Comparison of ENCODE assay signal across 15 mouse cellular contexts in the genomic region with DNA sequence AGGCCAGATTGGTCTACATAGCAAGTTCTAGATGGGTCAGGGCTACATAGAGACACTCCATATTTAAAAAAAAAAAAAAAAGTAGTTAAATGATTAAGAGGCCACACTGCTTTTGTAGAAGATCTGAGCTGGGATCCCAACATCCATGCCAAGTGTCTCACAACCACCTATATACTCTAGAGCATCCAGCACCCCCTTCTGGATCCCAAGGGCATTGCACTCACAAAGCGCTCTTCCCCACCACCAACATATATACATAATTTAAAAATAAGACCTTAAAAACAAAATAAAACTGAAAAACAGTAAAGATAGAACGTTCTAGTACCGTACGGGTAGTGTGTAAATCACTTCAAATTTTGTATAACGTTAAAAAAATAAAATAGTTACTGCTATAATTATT. TPM values are rescaled to one million over a fixed set of nuclear protein-coding genes. Genes with fewer than 3 reads are reported as not detected.
A peak's percentile ranks its signal among the peaks of the same experiment; 100 is the strongest.
DNase-seq lines count a peak whose midpoint lies in the region; ATAC-seq and TF ChIP-seq lines count a peak whose summit lies in the region.
"Had no signal": no experiment of that assay in that cellular context is flagged by ENCODE, and none has a peak within 500 bp of the region (broad histone marks: within the 10 kb centered on the region; RNA-seq: fewer than 3 reads in every experiment).

No protein-coding gene starts in this region.

- H3K4me3 ChIP-seq in lung, adult 2 months (replicated peaks; ENCODE audit: extremely low read depth, low read depth, low read length) = no peak overlapping the region
- H3K4me3 ChIP-seq in ES-Bruce4 (ENCODE audit: low read depth, low read length) = no peak overlapping the region
- H3K4me3 ChIP-seq in forebrain, embryonic 12.5 days (replicated peaks) = no peak overlapping the region
- no peak overlapping the region for H3K4me3 ChIP-seq in forebrain, embryonic 10.5 days
- no peak overlapping the region for H3K4me3 ChIP-seq in forebrain, embryonic 14.5 days (ENCODE audit: low read depth, low read length)
- H3K4me3 ChIP-seq: heart, embryonic 15.5 days; hindbrain, embryonic 15.5 days; midbrain, embryonic 12.5 days had no signal

- ATAC-seq in forebrain, embryonic 12.5 days (ENCODE audit: low FRiP score) = no peak
- no peak for ATAC-seq in forebrain, embryonic 14.5 days

- H3K9me3 ChIP-seq in ES-Bruce4 (replicated peaks; ENCODE audit: control insufficient read depth, insufficient read depth, low read length, poor library complexity, severe bottlenecking) = no peaks in the 10 kb centered on the region
- no peaks in the 10 kb centered on the region for H3K9me3 ChIP-seq in forebrain, embryonic 12.5 days
- no peaks in the 10 kb centered on the region for H3K9me3 ChIP-seq in forebrain, embryonic 10.5 days
- H3K9me3 ChIP-seq in forebrain, embryonic 14.5 days (replicated peaks; ENCODE audit: control insufficient read depth, low read length) = no peaks in the 10 kb centered on the region
- H3K9me3 ChIP-seq: heart, embryonic 15.5 days; hindbrain, embryonic 15.5 days; midbrain, embryonic 12.5 days had no signal

- H3K4me1 ChIP-seq in lung, adult 2 months (ENCODE audit: control insufficient read depth, insufficient read depth, low read length) = no peaks in the 10 kb centered on the region
- H3K4me1 ChIP-seq in ES-Bruce4 (ENCODE audit: control insufficient read depth, insufficient read depth, low read length) = no peaks in the 10 kb centered on the region
- no peaks in the 10 kb centered on the region for H3K4me1 ChIP-seq in forebrain, embryonic 12.5 days
- no peaks in the 10 kb centered on the region for H3K4me1 ChIP-seq in forebrain, embryonic 10.5 days
- no peaks in the 10 kb centered on the region for H3K4me1 ChIP-seq in forebrain, embryonic 14.5 days (ENCODE audit: control insufficient read depth, insufficient read depth, low read length)
- H3K4me1 ChIP-seq: heart, embryonic 15.5 days; hindbrain, embryonic 15.5 days; midbrain, embryonic 12.5 days had no signal

- TF ChIP-seq POLR2A in lung, adult 2 months (IDR thresholded peaks at IDR 0.05; ENCODE audit: borderline replicate concordance, extremely low read depth, low read depth, low read length) = no peak
- TF ChIP-seq POLR2A in ES-Bruce4 (IDR thresholded peaks at IDR 0.05; ENCODE audit: insufficient read depth, low read length) = no peak

- TF ChIP-seq CTCF in lung, adult 2 months (IDR thresholded peaks at IDR 0.05; ENCODE audit: insufficient read depth, low read length) = peak; percentile 11; the same call in 1 of the 2 replicates
- peak; percentile 33 for TF ChIP-seq CTCF in ES-Bruce4 (IDR thresholded peaks at IDR 0.05; ENCODE audit: low read depth, low read length)

- WGBS in lung, adult 2 months = 93% methylated on average over 5 of the region's 5 CpGs
- 93% methylated on average over 5 of the region's 5 CpGs for WGBS in forebrain, embryonic 12.5 days
- 92% methylated on average over 5 of the region's 5 CpGs for WGBS in forebrain, embryonic 10.5 days
- 95% methylated on average over 5 of the region's 5 CpGs for WGBS in forebrain, embryonic 14.5 days

- DNase-seq in lung, adult 2 months = no peak
- no peak for DNase-seq in lung, postnatal 36 days
- peak; percentile 30 for DNase-seq in A20 (ENCODE audit: low read depth, low spot score)
- peak; percentile 43 for DNase-seq in induced T-regulatory cell, adult 2 months (ENCODE audit: low read depth)
- DNase-seq in forebrain, embryonic 10.5 days (ENCODE audit: extremely low spot score, low spot score) = no peak
- DNase-seq in forebrain, embryonic 14.5 days (ENCODE audit: low spot score) = no peak
- DNase-seq: cerebellum, adult 8-10 months; left cerebral cortex, postnatal 4 days; lung, adult 18-20 months; right cerebral cortex, postnatal 14 days had no signal

- no peak overlapping the region for H3K27ac ChIP-seq in ES-Bruce4 (ENCODE audit: insufficient read depth, low read length)
- no peak overlapping the region for H3K27ac ChIP-seq in forebrain, embryonic 12.5 days
- H3K27ac ChIP-seq in forebrain, embryonic 10.5 days = no peak overlapping the region
- H3K27ac ChIP-seq in forebrain, embryonic 14.5 days (ENCODE audit: low read depth, low read length) = no peak overlapping the region
- H3K27ac ChIP-seq: heart, embryonic 15.5 days; hindbrain, embryonic 15.5 days; midbrain, embryonic 12.5 days had no signal

- no peaks in the 10 kb centered on the region for H3K27me3 ChIP-seq in ES-Bruce4 (ENCODE audit: control insufficient read depth, insufficient read depth, low read length, poor library complexity, severe bottlenecking)
- H3K27me3 ChIP-seq in forebrain, embryonic 12.5 days = no peaks in the 10 kb centered on the region
- H3K27me3 ChIP-seq in forebrain, embryonic 10.5 days (ENCODE audit: poor library complexity, severe bottlenecking) = no peaks in the 10 kb centered on the region
- H3K27me3 ChIP-seq in forebrain, embryonic 14.5 days (replicated peaks; ENCODE audit: control insufficient read depth, insufficient read depth, low read length) = no peaks in the 10 kb centered on the region
- H3K27me3 ChIP-seq: heart, embryonic 15.5 days; hindbrain, embryonic 15.5 days; midbrain, embryonic 12.5 days had no signal

- no peak overlapping the region for H3K4me2 ChIP-seq in forebrain, embryonic 12.5 days
- H3K4me2 ChIP-seq in forebrain, embryonic 14.5 days (ENCODE audit: low read length) = no peak overlapping the region
- H3K4me2 ChIP-seq: heart, embryonic 15.5 days; hindbrain, embryonic 15.5 days; midbrain, embryonic 12.5 days had no signal

- no peaks in the 10 kb centered on the region for H3K36me3 ChIP-seq in ES-Bruce4 (ENCODE audit: control insufficient read depth, insufficient read depth, low read length, poor library complexity, severe bottlenecking)
- no peaks in the 10 kb centered on the region for H3K36me3 ChIP-seq in forebrain, embryonic 12.5 days (replicated peaks)
- no peaks in the 10 kb centered on the region for H3K36me3 ChIP-seq in forebrain, embryonic 10.5 days (replicated peaks)
- no peaks in the 10 kb centered on the region for H3K36me3 ChIP-seq in forebrain, embryonic 14.5 days (ENCODE audit: control insufficient read depth, insufficient read depth, low read length)
- H3K36me3 ChIP-seq: heart, embryonic 15.5 days; hindbrain, embryonic 15.5 days; midbrain, embryonic 12.5 days had no signal

- no peak for TF ChIP-seq EP300 in ES-Bruce4 (IDR thresholded peaks at IDR 0.05; ENCODE audit: insufficient read depth, low read depth, low read length)

- H3K9ac ChIP-seq in ES-Bruce4 (ENCODE audit: low read depth, poor library complexity, severe bottlenecking) = no peak overlapping the region
- H3K9ac ChIP-seq in forebrain, embryonic 12.5 days = no peak overlapping the region
- no peak overlapping the region for H3K9ac ChIP-seq in forebrain, embryonic 14.5 days (ENCODE audit: low read length)
- H3K9ac ChIP-seq: heart, embryonic 15.5 days; hindbrain, embryonic 15.5 days; midbrain, embryonic 12.5 days had no signal

RNA-seq across cellular contexts. Expression of gene Ap3b1, which starts 15.6 kb away (rescaled TPM):
- polyA plus RNA-seq in lung, adult 2 months (2012; rRNA removed) = 21.2 and 29.2 TPM in 2 replicates
- 79.3 and 83.0 TPM in 2 replicates for polyA plus RNA-seq in ES-Bruce4 (2011; ENCODE audit: insufficient read depth, insufficient read length, low read depth, missing spikeins)
- 36.1 and 36.7 TPM in 2 replicates for polyA plus RNA-seq in forebrain, embryonic 12.5 days (2016; fragmentation: Nextera tagmentation; extraction: Ambion mirVana)
- 32.1 and 32.9 TPM in 2 replicates for polyA plus RNA-seq in forebrain, embryonic 10.5 days (2016; fragmentation: Nextera tagmentation; extraction: Ambion mirVana)
- 24.2 and 30.4 TPM in 2 replicates for polyA plus RNA-seq in forebrain, embryonic 14.5 days (2014; fragmentation: Nextera tagmentation; extraction: Ambion mirVana)

RNA-seq across cellular contexts. Expression of gene Scamp1, which starts 57.5 kb away (rescaled TPM):
- polyA plus RNA-seq in lung, adult 2 months (2012; rRNA removed) = 19.9 and 29.2 TPM in 2 replicates
- 43.5 and 47.7 TPM in 2 replicates for polyA plus RNA-seq in ES-Bruce4 (2011; ENCODE audit: insufficient read depth, insufficient read length, low read depth, missing spikeins)
- 55.3 and 60.0 TPM in 2 replicates for polyA plus RNA-seq in forebrain, embryonic 12.5 days (2016; fragmentation: Nextera tagmentation; extraction: Ambion mirVana)
- polyA plus RNA-seq in forebrain, embryonic 10.5 days (2016; fragmentation: Nextera tagmentation; extraction: Ambion mirVana) = 27.1 and 27.3 TPM in 2 replicates
- 58.5 and 85.3 TPM in 2 replicates for polyA plus RNA-seq in forebrain, embryonic 14.5 days (2014; fragmentation: Nextera tagmentation; extraction: Ambion mirVana)

Comparison
In these comparisons a context has a peak if more than half of its experiments do, and no peak if none do; other contexts are left out.
1. DNase-seq: peak in A20 (single experiment) and induced T-regulatory cell, adult 2 months (single experiment); none in lung, adult 2 months (single experiment), lung, postnatal 36 days (single experiment), forebrain, embryonic 10.5 days (single experiment) and forebrain, embryonic 14.5 days (single experiment).